Mouse (Mus musculus) lung, postnatal 14 days (tissue): ENCODE results near the gene 5730507C01Rik.
"Not testable (repeated sequence)": the region's sequence is repeated elsewhere in the genome, so short reads cannot be mapped to it uniquely, and the experiment has no call there.

Experiments used
- DNase-seq: peaks from one replicate; pipeline ENCODE4 v3.0.0; 2021

5730507C01Rik gene

DNA sequence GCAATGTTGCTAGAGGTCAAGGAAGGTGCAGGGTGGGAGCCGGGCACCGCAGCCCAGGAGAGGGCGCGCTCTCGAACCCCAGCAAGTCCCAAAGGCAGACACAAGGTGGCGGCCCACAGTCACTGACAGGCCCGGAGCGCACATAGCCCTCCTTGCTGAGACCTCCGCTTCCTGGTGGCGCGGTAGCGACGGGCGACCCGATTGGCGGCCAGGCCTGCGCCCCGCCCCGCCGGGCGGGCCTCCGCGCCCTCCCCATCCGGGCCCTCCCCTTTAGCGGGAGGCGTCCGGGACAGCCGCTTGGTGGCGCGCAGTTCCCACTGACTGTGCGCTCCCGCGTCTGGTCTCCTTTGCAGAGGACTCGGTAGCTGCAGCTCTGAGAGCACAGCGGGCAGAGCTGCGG is at the start of gene 5730507C01Rik:
TSS of gene 5730507C01Rik (plus strand) at position 340 of the 400 bp plus-strand sequence.
- DNase-seq = peak; percentile 12

DNA sequence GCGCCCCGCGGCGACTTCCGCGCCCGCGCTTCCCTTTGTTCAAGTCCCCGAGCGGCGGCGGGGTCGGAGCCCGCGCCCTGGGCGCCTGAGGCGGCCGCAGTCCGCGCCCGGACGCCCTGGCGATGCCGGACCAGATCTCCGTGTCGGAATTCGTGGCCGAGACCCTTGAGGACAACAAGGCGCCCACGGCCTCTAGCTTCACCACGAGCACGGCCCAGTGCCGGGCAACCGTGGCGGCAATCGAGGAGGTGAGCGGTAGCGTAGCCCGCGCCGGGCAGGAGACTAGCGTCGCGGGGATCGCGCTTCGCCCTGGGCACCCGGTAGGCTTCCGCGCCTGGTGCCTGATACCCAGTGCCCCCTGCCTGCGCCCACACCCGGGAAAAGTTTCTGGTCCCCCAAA is 306 bp downstream of the 5730507C01Rik start:
- not testable (repeated sequence) for DNase-seq

DNA sequence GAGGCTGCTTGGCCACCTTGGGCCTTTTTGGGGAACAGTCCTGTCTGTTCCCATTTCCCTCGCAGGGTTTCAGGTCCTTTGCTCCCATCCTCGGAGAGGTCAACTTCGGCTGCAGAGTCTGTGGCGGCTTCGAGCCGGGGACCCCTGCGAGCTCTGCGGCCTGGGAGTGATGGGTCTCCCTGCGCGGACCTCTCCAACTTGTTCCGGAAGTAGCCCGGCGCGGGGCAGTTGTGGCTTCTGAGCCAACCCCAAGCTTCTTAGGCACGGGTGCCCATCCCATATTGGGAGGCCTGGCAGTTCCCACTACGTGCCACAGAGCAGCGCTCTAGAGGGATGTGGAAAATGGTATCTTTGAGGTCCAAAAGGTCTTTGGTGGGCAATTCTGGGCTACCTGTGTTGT is 767 bp downstream of the 5730507C01Rik start:
- not testable (repeated sequence) for DNase-seq
